Mouse (Mus musculus) midbrain, postnatal 0 days (tissue): ENCODE results near the gene Slc5a5. TPM values are rescaled to one million over a fixed set of nuclear protein-coding genes. Genes with fewer than 3 reads are reported as not detected.

ENCODE experiments used
- ATAC-seq: fragments of 200-750 bp; cut with Nextera tagmentation; 2 replicates; pipeline ENCODE4 v1.8.0; 2017; ENCODE audit warnings: moderate number of reproducible peaks, mild to moderate bottlenecking, moderate TSS enrichment, moderate library complexity; ENCODE audit not compliant: low FRiP score
- DNase-seq: peaks from one replicate; pipeline ENCODE4 v3.0.0-alpha.2; 2015; ENCODE audit warnings: low spot score
- H3K27ac ChIP-seq: fragments of 300-500 bp; sonication (generic); 2 replicates; pipeline ENCODE4 v1.5.1; 2014; ENCODE audit warnings: low read depth, mild to moderate bottlenecking, low read length, mixed read lengths
- H3K27me3 ChIP-seq: fragments of 300-500 bp; sonication (generic); 2 replicates; pipeline ENCODE4 v1.6.1; 2014; ENCODE audit warnings: low read length, control low read depth, mixed read lengths; ENCODE audit not compliant: insufficient read depth
- H3K36me3 ChIP-seq: fragments of 300-500 bp; sonication (generic); 2 replicates; pipeline ENCODE4 v1.6.1; 2014; ENCODE audit warnings: low read length, control low read depth, mixed read lengths; ENCODE audit not compliant: insufficient read depth
- H3K4me1 ChIP-seq: fragments of 300-500 bp; sonication (generic); 2 replicates; pipeline ENCODE4 v1.6.1; 2014; ENCODE audit warnings: mild to moderate bottlenecking, control low read depth, antibody characterized with exemption, low read length, mixed read lengths; ENCODE audit not compliant: insufficient read depth
- H3K4me2 ChIP-seq: fragments of 300-500 bp; sonication (generic); 2 replicates; pipeline ENCODE4 v1.6.1; 2014; ENCODE audit warnings: low read depth, mild to moderate bottlenecking, low read length, mixed read lengths; ENCODE audit not compliant: poor library complexity, severe bottlenecking
- H3K4me3 ChIP-seq: fragments of 300-500 bp; sonication (generic); 2 replicates; pipeline ENCODE4 v1.5.1; 2014; ENCODE audit warnings: low read depth, mild to moderate bottlenecking, low read length, moderate library complexity
- H3K9ac ChIP-seq: fragments of 300-500 bp; sonication (generic); replicated peaks from 2 replicates; pipeline ENCODE4 v1.6.1; 2014; ENCODE audit warnings: mild to moderate bottlenecking, low read length, moderate library complexity, mixed read lengths; ENCODE audit not compliant: poor library complexity, severe bottlenecking
- H3K9me3 ChIP-seq: fragments of 300-500 bp; sonication (generic); 2 replicates; pipeline ENCODE4 v1.6.1; 2016; ENCODE audit warnings: low read length, control low read depth
- CTCF ChIP-seq: IDR thresholded peaks from 2 replicates; pipeline ENCODE4 v1.5.1; 2016; ENCODE audit warnings: antibody characterized with exemption, mild to moderate bottlenecking
- WGBS: fragments of 180-500 bp; shearing (Covaris S2); extraction: QIAGEN DNeasy Blood & Tissue Kit; methylation state at CpG from one replicate; pipeline ENCODE4 v1.1.7; 2014; 5-methylcytosine and 5-hydroxymethylcytosine counted together
- polyA plus RNA-seq: library from polyadenylated mRNA; unstranded; fragments of >200 nt; fragmentation: Nextera tagmentation; extraction: Ambion mirVana; gene quantifications from 2 replicates; pipeline ENCODE4 v1.2.1, GENCODE M21; 2015
- total RNA-seq: library from RNA; depleted of rRNA; stranded (reverse); fragments of >200 nt; gene quantifications from 2 replicates; pipeline ENCODE4 v1.2.3, GENCODE M21; 2014

Gene Slc5a5
- total and polyA plus RNA-seq, 2 experiments from 2014 or later: 2.1 to 3.7 TPM

DNA sequence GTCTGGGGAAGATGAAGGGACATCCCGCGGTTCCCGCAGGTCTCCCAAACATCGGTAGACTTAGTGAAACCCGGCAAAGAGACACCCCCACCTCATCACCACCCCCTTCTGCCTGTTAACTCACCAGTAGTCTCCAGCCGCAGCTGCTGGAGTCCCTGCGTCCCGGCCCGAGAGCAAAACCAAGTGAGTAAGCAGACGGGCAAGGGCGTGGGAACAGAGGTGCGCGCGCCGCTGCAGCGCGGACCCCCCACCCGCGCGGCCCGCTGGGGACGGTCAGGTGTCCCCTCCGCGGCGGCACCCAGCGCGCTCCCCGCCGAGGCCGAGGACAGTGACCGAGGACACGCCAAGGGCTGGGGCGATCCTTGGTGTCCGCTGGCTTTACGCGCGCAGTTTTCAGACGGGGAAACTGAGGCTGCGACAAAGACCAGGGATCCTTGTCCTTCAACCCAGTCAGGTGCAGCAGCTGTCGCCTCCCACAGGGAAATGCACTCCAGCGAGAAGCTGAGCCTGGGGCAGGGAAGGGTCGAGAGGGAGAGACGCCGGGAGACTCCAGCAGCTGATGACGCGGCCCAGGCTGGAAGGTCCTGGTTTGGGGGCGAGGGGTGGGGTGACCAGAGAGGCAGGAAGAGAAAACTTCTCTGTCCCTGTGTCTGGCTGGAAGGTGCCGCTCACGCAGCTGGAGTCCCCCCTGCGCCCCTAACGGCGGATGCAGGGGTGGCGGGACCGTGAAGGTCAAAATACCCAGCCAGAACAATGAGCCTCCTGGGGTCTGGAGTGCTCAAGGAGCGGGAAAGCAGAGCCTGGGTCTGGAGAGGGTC, 29.5 kb downstream of the Slc5a5 start, which contains the start of gene Kcnn1:
TSS of gene Kcnn1 (minus strand) at position 435 of the 818 bp plus-strand sequence.
- peak within 1 kb of the TSS; percentile 51 for H3K9ac ChIP-seq
- H3K27ac ChIP-seq: peak within 1 kb of the TSS; percentile 33; the same call in 1 of the 2 replicates
- H3K4me1 ChIP-seq: peaks cover 11% of the 10 kb centered on the region
- H3K36me3 ChIP-seq: peaks cover 3% of the 10 kb centered on the region; the same call in 1 of the 2 replicates
- DNase-seq (no peak), ATAC-seq (no peak)
- H3K4me2 ChIP-seq: peak within 1 kb of the TSS; percentile 97
- H3K27me3 ChIP-seq: no peaks in the 10 kb centered on the region
- WGBS: 1% methylated on average over 55 of the region's 55 CpGs
- peak within 1 kb of the TSS; percentile 51 for H3K4me3 ChIP-seq
- TF ChIP-seq CTCF: peak; percentile 60
- no peaks in the 10 kb centered on the region for H3K9me3 ChIP-seq

- Histone ChIP-seq H3K4me3 (no peak overlapping the region), H3K36me3 (0 out of 2 replicates have a peak, but pooled peaks cover 3% of the 10 kb centered on the region), H3K27ac (no peak overlapping the region), H3K9ac (0 out of 2 replicates have a peak overlapping the region, but pooled peaks have one; percentile 64), H3K27me3 (no peaks in the 10 kb centered on the region), H3K9me3 (no peaks in the 10 kb centered on the region), H3K4me2 (peak overlapping the region; percentile 95; the same call in 1 of the 2 replicates), H3K4me1 (peaks cover 15% of the 10 kb centered on the region; the same call in 1 of the 2 replicates)
- no peak for DNase-seq
- WGBS: 21% methylated on average over 4 of the region's 4 CpGs
- ATAC-seq: no peak
- no peak for TF ChIP-seq CTCF
These were observed 35.0 kb downstream of the Slc5a5 start for GRCm38 (mm10) chr8:70857516-70857915.

- peak; percentile 81 for ATAC-seq
These were observed 35.9 kb downstream of the Slc5a5 start for GRCm38 (mm10) chr8:70856541-70857197.

GRCm38 (mm10) chr8:70856028-70856427, 36.5 kb downstream of the Slc5a5 start:
- ATAC-seq: no peak
- no peak for TF ChIP-seq CTCF
- peak overlapping the region; percentile 64; the same call in 1 of the 2 replicates for H3K9ac ChIP-seq

More at GRCm38 (mm10) chr8:70856541-70857197, 35.9 kb downstream of the Slc5a5 start:
- Histone ChIP-seq H3K27me3 (no peaks in the 10 kb centered on the region), H3K9ac (peak overlapping the region; percentile 64), H3K4me3 (peak overlapping the region; percentile 53), H3K4me2 (peak overlapping the region; percentile 95), H3K36me3 (0 out of 2 replicates have a peak, but pooled peaks cover 6% of the 10 kb centered on the region), H3K4me1 (peaks cover 11% of the 10 kb centered on the region; the same call in 1 of the 2 replicates), H3K9me3 (no peaks in the 10 kb centered on the region), H3K27ac (no peak overlapping the region)
- 7% methylated on average over 32 of the region's 33 CpGs for WGBS
- TF ChIP-seq CTCF: no peak
- DNase-seq: peak; percentile 68

DNA sequence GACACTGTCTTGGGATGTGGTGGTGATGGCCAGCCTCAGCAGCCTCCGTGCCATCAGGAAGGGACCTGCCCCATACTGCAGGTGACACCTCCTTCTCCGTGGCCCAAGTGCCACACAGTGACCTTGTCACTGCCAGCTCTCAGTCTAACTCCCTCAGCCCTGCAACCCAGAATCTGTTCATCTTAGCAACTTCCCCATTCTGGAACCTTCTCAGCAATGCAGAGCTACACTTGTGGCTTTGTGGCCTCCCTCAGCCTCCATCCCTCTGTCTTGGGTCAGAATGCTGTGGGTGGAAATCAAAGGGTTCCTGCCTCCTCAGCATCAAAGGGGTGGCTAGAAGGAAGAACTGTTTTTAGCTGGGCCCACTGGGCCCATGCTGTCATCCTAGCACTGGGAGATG, 38.7 kb downstream of the Slc5a5 start:
- no peak for TF ChIP-seq CTCF
- H3K9me3 ChIP-seq: no peaks in the 10 kb centered on the region
- H3K4me2 ChIP-seq: no peak overlapping the region
- no peak overlapping the region for H3K4me3 ChIP-seq
- H3K4me1 ChIP-seq: peaks cover 11% of the 10 kb centered on the region; the same call in 1 of the 2 replicates
- no peaks in the 10 kb centered on the region for H3K27me3 ChIP-seq
- H3K9ac ChIP-seq: no peak overlapping the region
- no peak overlapping the region for H3K27ac ChIP-seq
- WGBS: 88% methylated on average over 2 of the region's 2 CpGs
- ATAC-seq (no peak), DNase-seq (no peak)
- 0 out of 2 replicates have a peak, but pooled peaks cover 7% of the 10 kb centered on the region for H3K36me3 ChIP-seq

More at GRCm38 (mm10) chr8:70856028-70856427, 36.5 kb downstream of the Slc5a5 start:
- DNase-seq: no peak
- WGBS: 68% methylated on average over 5 of the region's 5 CpGs
- 0 out of 2 replicates have a peak, but pooled peaks cover 7% of the 10 kb centered on the region for H3K36me3 ChIP-seq
- H3K9me3 ChIP-seq: no peaks in the 10 kb centered on the region
- H3K4me2 ChIP-seq: peak overlapping the region; percentile 95; the same call in 1 of the 2 replicates
- peaks cover 11% of the 10 kb centered on the region; the same call in 1 of the 2 replicates for H3K4me1 ChIP-seq
- no peaks in the 10 kb centered on the region for H3K27me3 ChIP-seq
- no peak overlapping the region for H3K4me3 ChIP-seq
- H3K27ac ChIP-seq: no peak overlapping the region
